Mouse (Mus musculus): Measurements from ENCODE around the gene P3h1. TPM values are rescaled to one million over a fixed set of nuclear protein-coding genes. Genes with fewer than 3 reads are reported as not detected.
"Not testable (repeated sequence)": the region's sequence is repeated elsewhere in the genome, so short reads cannot be mapped to it uniquely, and the experiment has no call there.

The P3h1 gene
- total RNA-seq, 2 experiments from 2014 or later, result 13.3 to 15.1 TPM

DNA sequence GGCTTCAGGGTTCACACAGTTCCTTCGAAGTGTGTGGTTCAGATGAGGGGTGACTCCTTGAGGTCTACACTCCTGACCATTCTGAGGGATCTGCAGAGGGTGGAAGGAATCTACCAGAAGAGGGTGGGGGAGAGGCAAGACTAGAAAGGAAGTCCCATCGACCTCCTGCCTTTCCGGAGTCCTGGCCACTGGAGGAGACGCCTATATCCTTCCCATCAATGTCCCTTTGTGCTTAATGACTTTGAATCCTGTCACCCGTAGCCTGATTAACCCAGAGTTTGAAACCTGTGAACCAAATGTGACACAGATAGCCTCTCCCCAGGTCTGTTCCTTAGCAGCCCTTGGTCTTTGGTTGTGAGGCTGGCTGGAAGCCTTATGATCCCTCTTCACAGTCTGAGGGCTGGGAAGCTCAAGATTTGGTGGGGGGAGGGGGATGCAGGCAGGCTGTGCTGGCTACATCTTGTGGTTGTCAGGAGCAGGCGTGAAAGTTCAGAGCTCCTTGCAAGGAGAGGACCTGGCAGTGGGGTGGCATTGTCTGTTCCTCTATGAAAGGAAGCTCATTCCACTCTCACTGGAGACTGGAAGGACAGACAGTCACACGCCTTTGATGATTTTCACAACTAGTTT, 28.5 kb downstream of the P3h1 start:
- intact Hi-C loops (cut with DNase I), result loop anchor here (1.0 kb wide), 1 partner anchor 13 kb away; no protein-coding TSS in a partner anchor
- no peak for DNase-seq

DNA sequence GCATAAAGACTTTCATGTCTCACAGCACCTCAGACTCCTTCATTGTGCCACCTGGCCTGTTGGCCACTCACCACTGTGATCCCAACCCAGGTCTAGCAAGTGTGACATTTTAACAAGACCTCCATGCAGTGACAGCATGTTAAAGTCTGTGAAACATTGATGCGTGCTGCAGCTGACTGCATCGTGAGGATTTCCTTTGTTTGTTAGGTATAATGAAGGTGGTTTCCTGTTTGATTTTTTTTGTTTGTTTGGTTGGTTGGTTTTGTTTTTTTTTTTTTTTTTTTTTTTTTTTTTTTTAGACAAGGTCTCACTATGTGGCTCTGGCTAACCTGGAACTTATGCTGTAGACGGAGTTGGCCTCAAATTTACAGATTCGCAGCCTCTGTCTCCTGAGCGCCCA, 29.8 kb downstream of the P3h1 start:
- no peak for DNase-seq
- intact Hi-C loops (cut with DNase I), result no loop called here

DNA sequence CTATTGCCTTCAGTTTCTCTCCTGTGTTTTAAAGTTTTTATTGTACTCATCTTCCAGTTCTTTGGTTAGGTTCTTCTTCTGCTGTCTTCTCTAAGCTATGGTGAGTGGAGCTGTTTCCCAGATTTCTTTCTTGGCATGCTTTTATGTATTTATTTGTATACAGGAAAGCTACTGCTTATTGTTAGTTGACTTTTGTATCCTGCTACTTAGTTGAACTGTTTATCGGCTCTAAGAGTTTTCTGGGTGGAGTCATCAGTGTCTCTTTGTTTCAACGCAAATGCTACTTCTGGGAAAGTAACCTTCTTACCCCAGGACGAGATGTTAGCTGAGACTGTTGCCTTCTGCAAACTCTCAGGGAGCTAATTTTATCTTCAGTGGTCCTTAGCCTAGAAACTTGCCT, 30.7 kb downstream of the P3h1 start:
- intact Hi-C loops (cut with DNase I), result no loop called here
- DNase-seq, result no peak

DNA sequence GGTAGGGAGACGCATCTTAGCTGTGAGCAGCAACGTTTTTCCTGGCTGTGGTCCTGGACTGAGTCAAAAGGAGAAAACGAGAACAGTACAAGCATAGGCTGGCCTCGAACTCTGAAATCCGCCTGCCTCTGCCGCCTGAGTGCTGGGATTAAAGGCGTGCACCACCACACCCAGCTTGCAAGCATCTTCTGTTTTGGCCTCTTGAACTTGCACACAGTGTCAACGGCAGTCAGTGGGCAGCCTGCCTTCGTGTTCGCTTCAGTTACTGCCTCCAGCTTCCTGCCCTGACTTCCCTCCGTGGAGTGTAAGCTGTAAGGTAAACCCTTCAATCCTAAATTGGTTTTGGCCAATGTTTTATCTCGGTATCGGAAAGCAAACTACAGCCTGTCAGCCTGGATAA, 33.9 kb downstream of the P3h1 start:
- DNase-seq, result no peak
- intact Hi-C loops (cut with DNase I), result no loop called here

DNA sequence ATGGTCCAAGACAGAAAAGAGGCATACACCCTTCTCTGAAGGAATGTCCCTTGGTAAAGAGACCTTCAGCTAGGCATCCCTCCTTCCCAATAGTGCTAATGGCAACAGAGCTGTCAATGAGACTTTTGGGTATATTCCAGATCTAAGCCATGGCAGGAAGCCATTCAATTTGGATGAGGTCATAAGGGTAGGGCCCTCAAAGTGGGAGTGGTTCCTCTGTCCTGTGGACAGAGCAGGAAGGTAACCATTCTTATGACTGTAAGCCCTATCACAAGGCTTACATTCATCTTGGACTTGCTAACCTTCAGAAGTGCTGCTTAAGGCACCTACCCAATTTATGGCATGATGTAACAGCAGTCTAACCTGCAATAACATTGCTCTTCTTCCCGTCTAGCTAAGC, 41.9 kb downstream of the P3h1 start:
- peak; percentile 33 to 60 for DNase-seq
- intact Hi-C loops (cut with DNase I), result loop anchor here (1.0 kb wide), 2 partner anchors 13 to 27 kb away; no protein-coding TSS in a partner anchor

DNA sequence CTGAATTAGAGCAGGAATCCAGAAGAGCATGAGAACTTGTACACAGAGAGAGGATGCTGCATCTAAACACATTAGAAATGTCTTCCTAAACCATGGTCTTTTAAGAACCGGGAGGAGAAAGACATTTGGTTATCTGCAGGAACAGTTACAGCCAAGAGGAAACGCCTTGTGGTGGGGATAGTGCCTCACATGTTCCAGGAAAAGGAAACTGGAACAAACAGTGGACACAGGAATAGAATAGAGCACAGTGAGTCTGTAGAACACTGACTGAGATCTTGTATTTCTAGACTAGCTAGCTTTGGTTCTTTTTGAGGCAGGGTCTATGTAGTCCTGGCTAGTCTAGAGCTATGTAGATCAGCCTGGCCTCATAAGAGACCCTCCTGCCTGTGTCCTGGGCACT, 42.5 kb downstream of the P3h1 start:
- intact Hi-C loops (cut with DNase I), result loop anchor here (1.0 kb wide), 1 partner anchor 28 kb away; no protein-coding TSS in a partner anchor
- DNase-seq, result peak in 1 of 2 experiments; percentile 42

DNA sequence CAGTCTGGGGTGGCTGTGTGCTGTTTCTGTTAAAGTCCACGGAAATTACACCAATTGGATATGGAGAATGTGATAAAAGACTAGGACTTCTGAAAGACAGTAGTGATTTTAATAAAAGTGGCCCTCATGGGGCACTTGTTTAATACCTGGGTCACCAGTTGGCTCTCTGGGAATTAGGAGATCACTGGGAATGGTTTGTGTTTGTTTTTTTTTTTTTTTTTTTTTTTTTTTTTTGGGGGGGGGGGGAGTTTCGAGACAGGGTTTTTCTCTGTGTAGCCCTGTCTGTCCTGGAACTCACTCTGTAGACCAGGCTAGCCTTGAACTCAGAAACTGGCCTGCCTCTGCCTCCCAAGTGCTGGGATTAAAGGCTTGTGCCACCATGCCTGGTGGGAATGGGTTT, 43.0 kb downstream of the P3h1 start:
- intact Hi-C loops (cut with DNase I), result loop anchor here (1.0 to 2.0 kb wide), 2 partner anchors 17 to 28 kb away; no protein-coding TSS in a partner anchor
- DNase-seq, result no peak

DNA sequence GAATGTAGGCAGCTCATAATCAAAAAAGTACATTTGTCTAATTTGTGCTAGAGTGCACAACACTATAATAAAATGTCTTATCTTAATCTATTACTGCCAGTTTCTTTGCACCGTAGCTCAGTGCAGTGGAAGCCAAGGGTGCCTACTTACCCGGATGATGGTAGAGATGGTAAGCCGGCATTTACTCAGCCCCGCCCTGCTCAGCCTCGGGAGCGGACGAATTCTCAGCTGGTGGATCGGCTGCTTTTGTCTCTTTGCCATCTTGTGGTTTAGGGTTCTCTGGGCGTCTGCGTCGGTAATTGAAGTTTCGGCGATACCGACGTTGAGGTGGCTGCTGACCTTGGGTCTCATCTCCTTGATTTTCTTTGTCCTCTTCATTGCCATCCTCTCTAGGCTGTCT, 46.1 kb downstream of the P3h1 start:
- intact Hi-C loops (cut with DNase I), result loop anchor here (1.0 kb wide), 1 partner anchor 31 kb away; no protein-coding TSS in a partner anchor
- DNase-seq, result not testable (repeated sequence)

DNA sequence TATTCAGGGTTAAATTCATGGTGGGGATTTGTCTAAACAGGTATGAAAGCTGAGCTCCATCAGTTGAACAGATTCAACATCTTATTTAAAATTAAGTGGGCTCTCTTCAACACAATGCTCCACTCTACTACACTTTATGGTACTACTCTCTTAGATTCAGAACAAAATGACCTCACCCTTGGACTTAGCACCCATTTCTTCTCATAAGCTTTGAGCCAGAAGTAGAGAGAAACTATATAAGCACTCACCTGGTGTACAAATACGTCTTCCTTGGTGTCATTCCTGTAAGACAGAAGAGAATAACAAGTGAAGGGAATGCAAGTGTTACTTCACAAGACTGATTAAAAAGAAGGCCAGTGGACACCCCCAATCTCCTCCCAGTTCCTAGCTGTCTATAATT, 52.1 kb downstream of the P3h1 start:
- intact Hi-C loops (cut with DNase I), result no loop called here
- DNase-seq, result no peak

DNA sequence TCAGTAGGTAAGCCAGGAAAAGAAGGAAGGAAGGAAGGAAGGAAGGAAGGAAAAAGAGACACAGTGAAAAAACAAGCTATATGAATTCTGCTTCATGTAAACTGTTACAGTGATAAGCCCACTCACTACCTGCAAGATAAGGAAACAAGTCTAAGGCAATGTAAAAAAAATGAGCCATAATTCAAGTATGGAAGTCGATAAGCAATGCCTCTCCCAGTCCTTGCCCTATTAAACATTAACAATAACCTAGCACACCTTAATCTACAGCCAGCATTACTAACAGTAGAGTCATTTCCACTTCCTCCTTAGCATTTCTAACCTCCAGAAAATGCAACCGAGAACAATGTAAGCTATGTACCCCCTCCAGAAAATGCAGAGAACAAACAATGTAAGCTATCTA, 52.6 kb downstream of the P3h1 start:
- intact Hi-C loops (cut with DNase I), result no loop called here
- DNase-seq, result no peak

DNA sequence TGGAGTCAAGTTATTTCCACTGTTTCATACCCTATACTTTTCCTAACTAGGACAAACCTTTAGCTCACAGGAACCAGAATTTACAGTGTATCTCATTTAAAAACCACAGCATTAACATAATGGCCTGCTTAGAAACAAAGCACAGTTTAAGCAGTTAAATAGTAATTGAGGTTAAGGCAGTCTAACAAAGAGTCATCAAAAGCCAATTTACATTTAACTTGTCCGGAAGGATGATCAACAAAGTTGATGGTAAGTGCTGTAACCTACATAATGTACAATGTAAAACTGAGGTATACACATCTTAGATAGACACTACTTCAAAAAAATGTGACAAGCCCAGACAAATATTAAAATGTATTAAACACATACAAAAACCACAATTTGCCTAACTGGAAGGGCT, 59.2 kb downstream of the P3h1 start:
- intact Hi-C loops (cut with DNase I), result loop anchor here (2.0 to 5.0 kb wide), 2 partner anchors 15 to 130 kb away; partner anchors contain the start of genes Ppcs and Zmynd12
- no peak for DNase-seq

DNA sequence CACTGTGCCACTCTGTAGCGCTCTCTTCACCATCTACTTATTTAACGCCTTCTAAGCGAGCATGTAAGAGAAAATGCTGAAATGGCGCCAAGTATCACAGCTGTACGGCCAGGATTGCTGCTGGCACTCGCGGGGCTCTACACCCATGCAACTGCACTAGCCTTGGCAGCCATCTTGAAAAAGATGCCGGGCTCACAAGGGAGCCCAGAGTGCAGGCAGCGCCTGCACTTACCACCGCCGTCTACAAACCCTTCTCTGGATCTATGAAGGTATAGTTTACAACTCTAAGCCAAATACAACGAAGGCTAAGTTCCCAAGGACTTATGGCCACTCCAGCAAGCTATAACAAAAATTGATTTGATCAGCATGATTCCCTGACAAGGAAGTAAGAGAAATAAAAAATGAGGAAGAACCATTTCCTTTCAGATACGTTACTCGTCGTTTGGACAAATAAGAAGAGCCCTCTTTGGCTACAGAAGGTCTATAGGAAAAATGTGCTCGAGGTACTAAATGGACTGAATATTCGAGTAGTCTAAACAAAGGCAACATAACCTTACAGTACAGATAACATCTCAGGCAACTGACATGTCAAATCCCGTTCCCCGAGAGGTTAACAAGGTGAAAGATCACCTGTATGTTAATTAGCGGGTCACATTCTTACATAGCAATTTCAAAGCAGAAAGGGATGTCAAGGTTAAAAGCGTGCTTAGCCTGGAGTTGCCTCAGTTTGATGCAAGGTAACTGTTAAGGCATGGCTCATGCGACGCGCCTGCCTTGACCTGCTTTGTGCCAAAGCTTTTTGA, 60.3 kb downstream of the P3h1 start:
- intact Hi-C loops (cut with DNase I), result loop anchor here (2.0 to 5.0 kb wide), 2 partner anchors 16 to 129 kb away; partner anchors contain the start of genes Ppcs and Zmynd12
- DNase-seq, result peak; percentile 52 to 61

DNA sequence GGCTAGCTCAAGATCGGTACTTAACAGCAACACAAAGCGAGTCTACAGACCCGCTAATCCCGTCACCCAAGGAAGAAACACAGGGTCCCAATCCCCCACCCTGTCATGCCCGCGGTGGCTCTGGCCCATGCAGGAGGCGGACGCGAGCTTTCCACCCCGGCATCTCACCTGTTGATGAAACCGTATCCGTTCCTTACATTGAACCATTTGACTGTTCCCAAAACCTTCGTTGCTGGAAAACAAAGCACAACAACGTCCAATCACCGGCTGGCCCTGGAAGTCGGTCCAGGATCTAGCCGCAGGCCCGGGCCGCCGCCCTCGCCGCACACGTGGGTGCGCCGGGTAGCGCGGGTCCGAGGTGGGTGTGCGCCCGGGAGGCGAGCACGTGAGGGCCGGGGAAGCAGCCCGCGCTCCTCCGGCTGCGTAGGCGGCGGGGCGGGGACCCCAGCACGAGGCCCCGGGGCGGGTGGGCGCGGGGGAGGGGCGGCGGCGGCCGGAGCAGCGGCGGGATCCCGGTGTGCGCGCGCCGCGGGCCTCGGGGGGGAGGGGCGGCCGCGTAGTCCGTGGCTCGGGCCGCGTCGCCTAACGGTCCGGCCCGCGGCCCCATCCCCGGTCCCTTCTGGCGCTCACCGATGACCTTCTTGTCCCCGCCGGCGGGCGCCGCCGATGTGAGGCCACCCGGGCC, 61.0 kb downstream of the P3h1 start:
- DNase-seq, result peak; percentile 23 to 34
- intact Hi-C loops (cut with DNase I), result loop anchor here (2.0 to 5.0 kb wide), 3 partner anchors 17 to 129 kb away; partner anchors contain the start of genes Ppcs and Zmynd12

DNA sequence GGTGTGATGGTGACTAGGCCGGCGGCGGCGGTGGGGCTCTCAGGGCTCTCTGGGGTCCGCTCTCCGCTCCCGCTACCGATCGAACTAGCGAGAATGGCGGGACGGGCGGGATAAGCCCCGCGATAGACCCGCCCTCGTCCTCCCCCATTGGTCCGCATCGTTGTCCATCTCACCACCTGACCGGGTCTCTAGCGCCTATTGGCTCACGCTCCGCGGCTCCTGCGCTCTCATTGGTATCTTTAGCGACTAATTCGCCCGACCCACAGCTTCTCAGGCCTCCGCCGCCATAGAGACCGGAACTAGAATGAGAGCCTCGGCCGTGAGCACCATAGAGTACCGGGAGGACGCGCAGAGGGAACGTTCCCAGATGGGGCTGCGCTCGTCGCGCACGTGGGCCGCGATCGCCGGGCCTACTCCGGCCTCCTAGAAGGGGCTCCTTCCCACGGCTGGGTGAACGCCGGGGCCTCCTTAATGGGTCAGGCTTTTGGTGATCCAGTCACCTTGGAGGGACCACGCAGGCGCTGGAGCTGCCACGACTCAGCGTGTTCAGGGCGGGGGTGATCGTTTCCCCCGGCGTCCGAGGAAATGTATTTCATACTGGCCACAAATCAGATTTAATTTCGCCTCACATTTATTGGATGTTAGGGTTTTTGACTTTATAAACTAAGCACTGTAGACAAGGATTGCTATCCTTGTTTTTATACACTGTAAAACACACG, 61.9 kb downstream of the P3h1 start, which contains the start of gene Ybx1:
Ybx1 (minus strand) TSS at position 190 of the 719 bp plus-strand sequence.
- intact Hi-C loops (cut with DNase I), result loop anchor here (1.0 to 5.0 kb wide), 3 partner anchors 26 to 128 kb away; partner anchors contain the start of genes Ppcs, Ppih and Zmynd12
- DNase-seq, result peak; percentile 100

DNA sequence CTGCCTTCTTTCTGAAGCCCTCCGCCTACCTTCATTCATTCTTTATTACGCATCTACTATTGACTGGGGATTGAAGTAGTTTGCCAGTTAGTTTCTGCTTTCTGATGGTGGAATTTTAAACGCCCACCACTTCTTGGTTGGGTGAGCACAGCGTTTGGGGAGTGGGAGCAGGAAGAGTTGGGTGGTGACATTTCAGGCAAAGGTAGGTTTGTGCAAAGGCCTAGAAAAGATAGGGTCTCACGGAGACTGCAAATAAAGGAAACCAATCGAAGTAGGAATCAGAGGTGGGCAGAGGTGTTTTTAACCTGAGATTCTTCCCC, 62.4 kb downstream of the P3h1 start:
- DNase-seq, result no peak
- intact Hi-C loops (cut with DNase I), result loop anchor here (1.0 to 2.0 kb wide), 2 partner anchors 25 to 48 kb away; partner anchors contain the start of gene Ppih

DNA sequence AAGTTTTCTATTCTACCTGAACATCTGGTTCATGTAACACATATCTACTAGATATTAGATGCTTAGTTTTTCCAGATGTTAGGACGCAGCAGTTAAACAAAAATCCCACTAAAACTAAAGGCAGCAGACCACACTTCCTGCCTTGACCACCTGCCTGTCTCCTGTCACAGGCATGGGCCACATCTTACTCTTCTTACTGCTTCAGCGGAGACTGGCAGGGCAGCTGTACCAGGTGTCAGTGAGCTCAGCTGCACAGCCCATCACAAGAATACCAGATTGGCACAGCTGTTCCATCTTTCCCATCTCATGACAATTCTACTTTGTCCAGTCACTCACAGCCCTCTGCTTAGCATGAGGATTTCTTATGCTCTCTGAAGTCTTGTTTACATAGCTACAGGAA, 64.6 kb downstream of the P3h1 start:
- DNase-seq, result no peak
- intact Hi-C loops (cut with DNase I), result no loop called here

All from heart, postnatal 36 days (tissue).